Mouse (Mus musculus) monocyte, adult 5-6 weeks (primary cell): ENCODE data around the gene Clec12a. TPM values are rescaled to one million over a fixed set of nuclear protein-coding genes. Genes with fewer than 3 reads are reported as not detected.

Source experiments
- ATAC-seq: fragments of 153-309, 156-312 bp; replicated peaks from 2 replicates; pipeline ENCODE4 v1.8.0; 2017; ENCODE audit warnings: mild to moderate bottlenecking; ENCODE audit not compliant: low TSS enrichment, insufficient number of reproducible peaks, severe bottlenecking, poor library complexity, low FRiP score
- total RNA-seq: library from RNA; stranded (forward); fragments of 200-1000, 200-491, 200-594 nt; gene quantifications from 3 replicates; pipeline ENCODE4 v1.2.3, GENCODE M21; 2017

Gene Clec12a
- total RNA-seq, 1 experiment from 2014 or later: 190 TPM

DNA sequence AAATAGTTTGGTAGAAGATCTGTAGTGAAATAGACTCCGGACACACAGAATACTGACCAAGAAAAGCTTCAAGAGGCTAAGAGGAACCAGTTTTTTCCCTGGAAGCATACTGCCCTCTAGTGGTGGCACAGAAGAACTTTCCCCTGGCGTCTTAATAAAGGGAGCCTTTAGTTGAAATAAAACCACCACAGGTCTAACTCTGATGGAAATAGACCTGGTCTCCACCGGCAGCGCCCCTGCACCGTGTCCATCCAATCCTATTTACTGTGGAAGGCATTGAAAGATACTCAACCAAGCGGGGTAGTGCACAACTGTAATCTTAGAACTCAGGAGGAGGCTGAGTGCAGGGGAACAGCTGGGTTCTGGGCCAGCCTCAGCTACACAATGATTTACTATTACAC, 23.5 kb downstream of the Clec12a start:
- peak; percentile 79 for ATAC-seq

DNA sequence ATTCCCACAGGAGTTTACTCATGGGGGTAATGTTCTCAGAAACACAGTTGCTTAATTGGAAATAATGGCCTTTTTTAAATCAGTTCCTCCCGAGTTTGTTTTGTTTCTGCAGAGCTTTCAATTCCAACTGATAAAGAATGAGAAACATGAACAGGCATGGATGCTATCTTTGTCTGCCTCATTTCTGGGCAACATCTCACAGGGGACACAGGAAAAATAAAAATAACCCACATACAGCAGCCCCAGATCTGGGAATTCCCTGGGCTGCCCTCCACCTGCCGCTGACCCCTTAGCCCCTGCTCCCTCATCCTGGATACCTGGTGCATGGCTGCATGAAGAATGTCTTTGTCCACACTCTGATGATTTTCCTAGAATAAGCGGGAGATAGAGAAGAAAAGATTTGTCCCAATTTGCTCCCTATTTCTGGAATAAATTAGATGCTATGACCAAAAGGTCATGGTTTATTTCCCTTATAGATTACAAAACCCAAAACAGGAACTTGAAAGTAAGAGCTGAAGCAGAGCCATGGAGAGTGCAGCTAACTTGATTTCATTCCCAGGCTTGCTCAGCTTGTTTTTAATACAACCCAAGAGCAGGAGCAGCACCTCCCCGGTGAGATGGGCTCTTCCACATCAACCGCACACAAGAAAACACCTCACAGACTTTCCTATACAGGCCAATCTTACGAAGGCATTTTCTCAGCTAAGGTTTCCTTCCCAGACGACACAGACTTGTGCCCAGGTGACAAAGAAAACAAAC, 27.1 kb downstream of the Clec12a start:
- ATAC-seq: peak; percentile 50; the same call in 1 of the 2 replicates

DNA sequence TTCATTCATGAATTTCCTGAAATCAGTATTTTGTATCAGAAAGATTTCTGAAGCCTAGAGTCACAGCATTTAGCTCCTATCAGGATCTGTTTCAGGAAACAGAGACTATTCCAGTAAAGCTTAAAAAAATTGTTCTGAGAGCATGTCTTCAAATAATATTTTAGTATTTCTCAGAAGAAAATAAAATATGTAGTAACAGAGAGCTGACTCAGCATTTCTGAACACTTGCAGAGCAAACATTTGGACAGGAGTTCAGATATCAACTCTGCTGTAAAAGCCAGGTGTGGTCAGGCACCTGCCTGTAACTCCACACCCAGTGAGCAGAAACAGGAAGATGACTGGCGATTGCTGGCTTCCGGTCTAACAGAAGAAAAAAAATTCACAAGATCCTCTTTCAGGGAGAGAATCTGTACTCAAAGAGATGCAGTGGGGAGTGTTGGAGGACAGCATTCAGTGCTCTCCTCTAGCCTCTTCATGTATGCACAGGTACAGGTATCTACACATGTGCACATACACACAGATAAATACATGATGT, 32.5 kb downstream of the Clec12a start:
- ATAC-seq: peak; percentile 51; the same call in 1 of the 2 replicates

DNA sequence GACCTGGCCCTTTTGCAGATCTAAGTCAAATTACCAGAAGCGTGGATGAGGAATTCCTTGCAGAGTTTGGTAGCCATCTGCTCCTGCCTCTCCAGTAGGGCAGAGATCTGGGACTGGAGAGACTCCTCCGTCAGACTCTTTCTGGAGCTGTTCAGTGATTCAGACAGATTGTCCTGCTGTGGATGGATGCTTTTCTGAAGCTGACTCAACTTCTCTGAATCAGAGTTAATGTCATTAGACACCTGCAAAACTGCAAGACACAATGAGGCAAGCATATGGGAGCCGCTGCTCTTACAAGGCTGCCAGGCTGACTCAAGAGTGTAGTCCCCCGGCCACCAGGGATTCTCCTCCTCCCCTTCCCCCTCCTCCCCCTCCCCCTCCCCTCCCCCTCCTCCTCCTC, 38.0 kb downstream of the Clec12a start:
- ATAC-seq: no peak

DNA sequence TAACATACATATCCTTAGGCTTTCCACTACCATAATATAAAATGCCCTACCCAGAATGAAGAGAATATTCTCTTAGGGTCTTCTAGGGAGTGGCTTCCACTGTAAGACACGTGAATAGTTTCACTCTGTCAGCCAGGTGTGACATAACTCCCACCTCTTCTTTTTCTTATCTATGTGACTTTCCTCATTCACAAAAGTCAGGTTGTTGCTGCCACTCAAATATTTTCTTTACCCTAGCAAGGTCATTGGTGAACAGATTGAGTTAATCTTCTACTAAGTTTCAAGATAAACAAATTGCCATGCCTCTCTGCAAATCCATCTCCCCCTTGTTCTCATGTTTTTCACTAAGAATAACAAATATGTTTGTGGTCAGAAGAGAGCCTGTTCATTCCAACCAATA, 39.2 kb downstream of the Clec12a start:
- ATAC-seq: no peak

DNA sequence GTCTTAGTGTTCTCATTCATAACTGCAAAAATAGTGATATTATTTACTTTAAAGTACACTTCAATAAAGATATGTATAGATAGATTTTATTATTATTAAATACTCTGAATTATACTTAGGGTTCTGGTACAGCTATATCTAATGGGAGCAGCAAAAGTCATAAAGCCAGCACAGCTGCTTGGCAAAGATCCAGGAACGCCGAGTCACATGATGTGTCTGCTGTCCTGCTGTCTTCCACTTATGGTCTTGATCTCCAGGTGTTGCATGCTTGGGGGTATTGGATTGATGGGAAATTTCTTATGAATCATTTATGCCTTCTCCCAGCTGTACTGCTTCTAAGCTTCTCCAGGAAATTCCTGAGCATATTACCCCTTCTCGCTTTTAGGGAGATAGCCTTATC, 41.0 kb downstream of the Clec12a start:
- no peak for ATAC-seq

DNA sequence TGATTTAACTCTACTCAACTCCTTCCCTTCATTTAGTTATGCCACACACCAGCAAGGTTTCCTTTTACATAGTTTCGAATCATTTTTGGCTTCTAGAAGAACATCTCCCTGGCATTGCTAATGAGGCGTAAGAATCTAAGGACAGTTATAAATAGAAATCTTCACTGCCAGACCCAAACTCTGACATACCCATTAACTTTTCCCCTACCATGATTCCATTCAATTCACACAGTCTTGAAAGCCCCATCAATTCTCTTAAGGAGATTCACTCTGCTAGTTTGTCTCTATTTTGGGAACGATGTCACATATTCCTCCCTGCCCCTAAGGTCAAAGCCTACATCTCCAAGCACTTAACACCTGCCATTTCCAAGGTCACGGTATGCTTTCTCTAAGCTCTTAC, 42.5 kb downstream of the Clec12a start:
- ATAC-seq: no peak

DNA sequence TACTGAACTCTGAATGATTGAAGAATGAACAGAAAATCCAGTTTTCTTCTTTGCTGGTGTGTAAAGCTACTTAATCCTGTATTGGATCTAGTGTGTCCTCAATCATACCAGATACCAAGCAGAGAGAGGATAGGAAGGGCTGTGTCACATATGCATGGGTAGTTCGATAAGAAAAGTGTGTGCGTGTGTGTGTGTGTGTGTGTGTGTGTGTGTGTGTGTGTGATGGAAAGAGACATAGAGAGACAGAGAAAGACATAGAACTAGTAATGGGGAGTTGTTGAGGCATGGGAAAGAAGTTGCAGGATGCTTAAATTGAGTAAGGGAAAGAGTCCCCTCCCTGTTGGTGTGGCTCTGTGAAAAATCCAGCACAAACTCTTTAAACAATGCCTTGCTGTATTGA, 43.3 kb downstream of the Clec12a start, which contains the start of gene Clec12b:
Gene Clec12b, minus strand, starts transcription at position 101 of the 400 bp plus-strand sequence.
- no peak for ATAC-seq

DNA sequence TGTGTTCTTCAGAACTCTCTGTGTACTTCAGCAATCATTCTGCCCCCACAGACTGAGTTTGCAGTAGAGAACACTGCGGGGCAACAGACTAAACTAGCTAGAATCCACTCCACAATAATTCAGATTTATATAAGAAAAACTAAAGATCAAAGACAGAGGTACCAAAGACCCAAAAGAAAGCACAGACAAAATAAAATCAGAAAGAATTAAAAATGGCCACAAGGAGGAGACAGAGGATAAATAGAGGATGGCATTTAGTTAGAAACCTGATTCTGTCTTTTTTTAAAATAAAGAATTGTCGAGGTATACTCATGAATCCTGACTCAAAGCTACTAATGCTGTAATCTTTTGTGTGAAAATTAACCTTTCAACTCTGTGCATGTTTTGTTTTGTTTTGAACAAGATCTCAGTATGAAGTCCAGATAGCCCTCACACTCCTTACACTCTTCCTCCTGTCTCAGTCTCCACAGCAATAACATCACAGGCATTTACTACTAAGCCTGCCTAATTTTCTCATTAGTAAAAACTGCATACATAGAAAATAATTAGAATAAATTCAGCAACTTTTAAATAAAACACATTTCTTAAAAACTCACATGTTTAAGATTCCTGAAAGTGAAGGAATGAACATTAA, 50.7 kb downstream of the Clec12a start:
- ATAC-seq: no peak

DNA sequence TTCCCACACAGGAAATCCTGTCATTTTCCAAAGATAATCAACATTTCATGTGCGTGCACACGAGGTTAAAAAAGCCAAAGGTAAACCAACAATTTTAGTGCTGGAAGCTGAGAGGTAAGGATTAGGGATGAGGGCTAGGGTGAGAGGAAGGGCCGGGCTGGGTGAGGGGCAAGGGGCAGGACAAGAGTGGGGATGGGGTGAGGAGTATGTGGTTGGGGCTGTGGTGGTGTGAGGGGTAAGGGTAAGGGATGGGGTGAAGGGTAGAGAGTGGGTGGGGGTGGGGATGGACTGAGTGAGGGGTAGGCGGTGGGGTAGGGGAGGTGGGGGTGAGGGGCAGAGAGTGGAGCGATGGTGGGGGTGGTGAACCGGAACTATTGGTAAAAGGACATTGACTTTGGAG, 51.2 kb downstream of the Clec12a start:
- ATAC-seq: no peak

DNA sequence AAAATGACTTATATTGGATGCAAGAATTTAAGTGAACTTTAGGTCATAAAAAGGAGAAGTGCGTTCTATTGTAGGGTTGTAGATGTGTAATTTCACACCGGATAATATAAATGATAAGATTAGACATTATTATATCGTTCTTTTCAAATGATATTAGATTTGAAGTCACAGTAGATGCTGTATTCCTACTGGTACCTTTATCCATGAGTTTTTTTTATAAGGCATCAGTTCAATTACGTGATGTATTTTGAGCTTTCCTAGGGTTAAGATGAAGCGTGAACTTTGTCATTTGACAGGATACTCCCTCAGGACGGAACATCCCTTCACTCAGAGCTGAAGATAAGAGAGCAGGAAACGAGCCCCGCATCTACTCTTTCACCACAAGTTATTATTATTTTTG, 54.5 kb downstream of the Clec12a start, which contains the start of gene Clec1b:
Gene Clec1b, plus strand, starts transcription at position 301 of the 400 bp plus-strand sequence.
- no peak for ATAC-seq

DNA sequence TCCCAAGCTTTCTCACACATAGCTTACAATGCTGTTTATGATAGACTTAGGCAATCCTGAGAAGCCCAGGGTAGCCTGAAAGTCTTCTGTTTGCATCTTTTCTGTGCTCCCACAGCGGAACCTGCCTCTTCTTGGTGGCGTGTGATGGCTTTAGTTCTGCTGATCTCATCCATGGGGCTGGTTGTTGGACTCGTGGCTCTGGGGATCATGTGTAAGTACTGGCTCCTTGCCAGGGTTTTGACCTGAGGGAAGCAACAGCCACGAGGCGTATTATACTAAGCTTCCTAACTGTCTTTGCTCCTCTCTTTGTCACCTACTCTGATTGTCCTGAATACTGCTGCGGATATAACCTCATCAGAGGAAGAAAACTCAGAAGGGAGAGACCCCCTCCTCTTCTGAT, 57.5 kb downstream of the Clec12a start:
- 0 out of 2 replicates have a peak, but pooled peaks have one; percentile 31 for ATAC-seq

DNA sequence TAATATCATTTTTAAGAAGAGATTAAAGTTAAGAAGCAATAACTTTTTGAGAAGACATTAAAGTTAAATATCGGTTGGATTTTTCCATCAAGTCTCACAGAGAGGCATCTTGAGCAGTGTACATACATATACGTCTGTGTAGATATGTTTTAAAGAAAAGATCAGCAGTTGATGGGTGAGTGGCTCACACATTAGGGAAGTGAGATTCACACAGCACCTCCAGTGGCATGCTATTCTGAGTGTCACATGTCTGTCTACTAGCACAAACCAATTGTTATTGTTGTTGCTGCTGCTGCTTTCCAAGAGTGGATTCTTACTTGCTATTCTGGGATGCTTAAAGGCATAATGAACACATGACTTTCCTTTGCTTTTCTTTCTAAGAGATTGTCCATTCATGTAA, 59.9 kb downstream of the Clec12a start:
- ATAC-seq: 0 out of 2 replicates have a peak, but pooled peaks have one; percentile 54

DNA sequence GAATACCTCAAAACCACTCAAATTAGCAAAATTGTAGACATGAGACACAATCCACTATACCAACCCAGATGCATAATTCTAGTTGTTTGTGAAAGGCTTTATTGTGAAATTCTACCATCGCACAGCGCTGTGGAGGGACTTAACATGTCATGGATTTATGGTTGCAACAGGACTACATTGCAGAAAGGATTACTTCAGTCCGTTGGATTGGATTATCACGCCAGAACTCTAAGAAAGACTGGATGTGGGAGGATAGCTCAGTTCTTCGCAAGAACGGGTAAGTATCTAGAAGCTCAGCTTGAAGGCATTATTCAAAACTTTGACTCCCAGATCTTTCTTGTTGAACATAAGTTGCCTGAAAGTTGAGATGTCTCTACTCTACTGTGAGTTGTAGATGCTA, 60.9 kb downstream of the Clec12a start:
- no peak for ATAC-seq

DNA sequence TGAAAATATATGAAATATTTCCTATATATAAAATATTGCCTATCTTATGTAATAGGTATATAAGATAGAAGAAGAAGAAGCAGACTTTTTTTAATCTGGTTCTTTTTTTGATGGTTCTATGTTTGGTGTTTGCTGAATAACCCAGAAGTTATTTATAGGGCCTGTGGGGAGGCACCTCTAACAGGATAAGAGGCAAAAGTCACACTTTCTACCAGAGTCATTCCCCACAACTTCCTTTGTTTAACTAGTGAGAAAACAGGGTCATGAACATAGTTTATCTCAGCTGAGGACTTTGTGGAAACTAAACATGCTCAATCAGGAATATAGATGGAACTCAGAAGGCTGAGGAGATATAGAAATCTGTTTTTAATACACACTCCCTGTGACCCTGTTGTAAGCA, 63.5 kb downstream of the Clec12a start:
- peak; percentile 44; the same call in 1 of the 2 replicates for ATAC-seq

DNA sequence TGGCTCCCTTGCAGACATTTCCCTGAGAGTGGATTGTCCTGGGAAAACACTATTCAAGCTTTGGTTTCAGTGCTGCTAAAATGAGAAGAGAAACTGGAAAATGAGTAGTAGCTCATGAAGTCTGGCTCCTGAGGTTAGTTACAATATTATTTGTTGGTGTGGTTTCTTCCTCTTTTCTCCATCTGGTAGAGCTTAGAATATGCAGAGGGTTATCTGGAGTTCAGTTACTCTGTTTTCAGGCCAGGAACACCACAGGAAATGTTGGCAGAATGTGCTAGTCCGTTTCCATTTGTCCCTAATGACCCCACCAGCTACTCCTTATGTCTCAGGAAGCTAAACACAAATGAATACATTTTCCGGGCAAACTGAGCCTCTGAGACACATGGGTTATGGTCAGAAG, 64.8 kb downstream of the Clec12a start:
- peak; percentile 89 for ATAC-seq

DNA sequence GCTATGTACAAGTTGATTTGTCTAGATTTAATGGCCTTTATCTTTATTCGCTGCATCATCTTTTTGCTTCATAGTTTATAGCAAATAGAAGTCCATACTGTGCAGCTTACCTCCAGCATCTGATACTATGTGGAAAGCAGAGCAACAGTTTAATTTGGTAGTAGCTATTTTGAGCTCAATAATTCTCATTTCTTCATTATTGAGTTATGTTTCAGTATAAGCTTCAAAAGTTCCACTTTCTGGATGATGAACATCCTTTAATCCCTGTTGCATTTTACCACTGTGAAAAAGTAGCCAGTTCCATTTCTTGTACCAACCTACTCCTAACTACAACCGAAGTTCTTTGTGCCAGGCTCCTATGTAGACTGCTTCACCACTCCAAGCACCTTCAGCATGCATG, 66.1 kb downstream of the Clec12a start, which contains the start of gene Clec9a:
Gene Clec9a, plus strand, starts transcription at position 301 of the 400 bp plus-strand sequence.
- no peak for ATAC-seq

DNA sequence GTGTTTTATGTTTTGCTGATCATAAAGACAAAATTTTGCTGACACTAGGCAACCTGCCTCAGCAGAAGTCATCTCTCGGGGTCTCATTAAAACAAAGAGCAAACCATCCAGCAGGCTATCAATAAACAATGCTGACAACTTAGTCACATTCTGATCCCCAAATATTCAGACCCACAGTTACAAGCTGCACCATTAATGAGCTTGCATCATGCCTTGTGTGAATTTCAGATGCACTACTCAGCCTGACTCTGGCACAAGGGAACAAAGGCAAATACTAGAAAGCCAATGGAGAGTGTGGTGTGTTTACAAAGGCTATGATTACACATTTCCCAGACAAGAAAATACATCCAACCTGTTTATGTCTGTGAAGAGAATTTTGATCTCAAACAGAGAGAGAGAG, 71.7 kb downstream of the Clec12a start:
- ATAC-seq: no peak
